Mouse (Mus musculus): Measurements from ENCODE around the gene Nptxr. TPM values are rescaled to one million over a fixed set of nuclear protein-coding genes. Genes with fewer than 3 reads are reported as not detected.

Nptxr gene
- polyA plus RNA-seq (2015; fragmentation: Nextera tagmentation; extraction: Ambion mirVana): 1.4 and 1.8 TPM in 2 replicates

DNA sequence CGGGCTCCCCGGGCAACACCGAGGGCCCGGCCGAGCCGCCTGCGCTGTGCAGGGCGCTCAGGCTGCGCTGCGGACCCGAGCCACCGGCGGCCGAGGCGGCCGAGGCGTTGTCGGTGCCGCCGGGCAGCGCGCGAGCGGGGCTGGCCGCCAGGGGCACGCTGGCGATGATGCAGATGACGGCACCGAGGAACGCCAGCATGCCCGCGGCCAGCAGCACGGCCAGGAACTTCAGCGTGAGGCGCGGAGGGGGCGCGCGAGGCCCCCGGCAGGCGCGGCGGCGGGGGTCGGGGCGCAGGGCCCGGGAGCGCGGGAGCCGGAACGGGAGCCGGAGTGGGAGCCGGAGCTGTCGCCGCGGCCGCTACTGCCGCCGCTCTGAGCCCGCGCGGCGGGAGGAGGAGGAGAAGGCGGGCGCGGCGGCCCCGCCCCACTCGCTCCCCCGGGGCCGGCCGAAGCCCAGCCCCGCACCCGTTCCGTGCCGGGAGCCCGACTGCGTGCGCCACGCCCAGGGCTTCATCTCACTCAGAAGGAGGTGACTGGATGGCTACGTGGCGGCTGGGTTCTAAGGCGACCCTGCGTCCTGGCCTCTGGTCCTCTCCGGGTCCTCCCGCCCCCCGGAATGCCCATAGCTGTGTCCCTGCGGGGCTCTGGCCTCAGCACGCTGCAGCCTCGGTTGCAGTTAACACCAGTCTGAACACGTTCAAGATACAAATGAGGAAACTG is at the start of gene Nptxr:
Nptxr (minus strand) TSS at position 415 of the 720 bp plus-strand sequence.

DNA sequence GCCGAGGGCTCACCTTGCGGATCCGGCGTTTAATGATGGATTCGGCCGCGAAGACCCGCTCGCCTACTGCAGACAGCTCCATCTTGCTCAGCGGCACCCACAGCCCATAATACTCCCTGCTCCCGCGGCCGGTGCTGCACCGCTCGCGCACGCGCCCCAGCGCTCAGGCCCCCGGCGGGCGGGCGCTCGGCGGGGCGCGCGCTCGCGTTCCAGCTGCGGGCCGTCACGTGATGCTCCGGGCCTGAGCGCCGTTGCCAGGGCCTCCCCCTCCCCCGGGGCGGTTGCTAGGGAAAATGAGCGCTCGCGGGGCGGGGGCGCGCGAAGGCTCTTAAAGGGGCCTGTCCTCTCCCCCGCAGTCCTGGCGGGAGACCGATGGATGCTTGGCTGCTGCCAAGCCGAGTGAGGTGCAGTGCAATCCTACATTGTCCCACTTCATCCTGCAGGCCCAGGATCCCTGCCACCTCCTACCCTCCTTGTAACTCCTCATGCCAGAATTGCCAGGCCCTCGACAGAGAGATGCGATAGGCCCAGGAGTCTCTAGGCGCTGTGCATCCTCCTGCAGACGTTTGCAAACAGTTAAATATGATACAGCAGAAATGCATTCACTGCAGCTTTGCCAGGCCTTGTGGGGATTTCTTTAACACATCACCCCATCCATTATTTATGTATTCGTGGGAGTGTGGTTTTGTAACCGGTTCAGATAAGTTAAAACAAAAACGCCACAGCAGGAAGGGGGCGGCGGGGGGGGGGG is 29.7 kb upstream of the Nptxr start, which contains the start of the genes Npcd and Cbx6:
Npcd (minus strand) TSS at position 108 of the 751 bp plus-strand sequence.
Cbx6 (minus strand) TSS at position 559 of the 751 bp plus-strand sequence.

DNA sequence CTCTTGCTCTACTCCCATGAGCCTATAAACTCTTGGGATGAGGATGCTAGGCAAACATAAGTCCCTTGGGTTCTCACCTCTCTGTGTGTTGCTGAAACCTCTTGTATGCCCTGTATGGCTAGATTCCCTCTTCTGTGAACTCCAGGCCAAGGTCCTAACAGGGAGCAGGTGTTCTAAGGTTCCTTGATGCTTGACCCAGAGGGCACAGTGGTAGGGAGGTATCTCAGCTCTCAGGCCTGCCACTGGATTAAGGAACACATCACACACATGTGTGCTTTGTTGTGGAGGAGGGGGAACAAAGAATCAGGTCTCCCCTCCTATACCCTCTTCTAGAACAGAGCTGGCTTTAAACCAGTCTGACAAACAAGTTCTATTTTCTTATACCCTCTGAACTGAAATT is 26.8 kb downstream of the Nptxr start, which contains the start of gene Dnal4:
Dnal4 (minus strand) TSS at position 101 of the 400 bp plus-strand sequence.

DNA sequence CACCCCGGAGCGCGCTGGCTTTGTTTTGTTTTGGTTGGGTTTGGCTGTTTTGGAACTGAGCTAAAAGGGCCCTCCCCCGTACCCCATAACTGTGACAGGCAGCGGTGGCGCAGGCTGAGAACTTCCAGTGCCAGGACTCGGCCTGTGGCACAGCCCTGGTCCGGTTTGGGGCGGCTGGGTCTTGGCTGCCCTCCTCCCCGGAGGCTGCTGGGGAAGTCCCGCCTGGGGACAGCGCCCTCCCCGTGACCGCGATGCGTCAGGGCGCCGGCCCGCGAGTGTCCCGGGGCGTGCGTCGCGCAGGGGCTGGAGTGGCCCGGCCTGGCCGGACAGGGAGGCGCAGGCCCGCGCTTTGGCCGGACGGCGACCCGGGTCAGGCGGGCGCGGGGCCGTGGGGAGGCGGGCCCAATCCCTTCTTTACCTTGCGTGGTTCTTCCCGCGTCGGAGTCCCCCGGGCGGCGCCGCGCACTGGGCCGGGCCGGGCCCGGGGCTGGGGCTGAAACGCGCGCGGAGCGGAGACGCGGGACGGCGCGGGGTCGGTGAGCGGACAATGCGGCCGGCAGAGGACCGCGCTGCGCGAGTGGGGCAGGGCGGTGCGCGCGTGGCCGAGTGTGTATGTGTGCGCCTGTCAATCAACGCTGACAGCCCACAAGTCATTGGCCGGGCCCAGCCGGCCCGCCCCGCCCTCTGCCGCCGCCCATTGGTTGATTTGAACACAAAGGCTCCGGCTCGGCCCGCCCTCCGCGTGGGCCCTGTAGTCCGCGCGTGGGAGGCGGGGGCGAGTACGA is 62.5 kb downstream of the Nptxr start, which contains the start of gene Sun2:
Sun2 (minus strand) TSS at position 616 of the 785 bp plus-strand sequence.

Other genes starting within 250 kb of the Nptxr start
- 0.76 and 0.85 TPM in 2 replicates for gene Dmc1, start 199.7 kb downstream of the Nptxr start, polyA plus RNA-seq (2015; fragmentation: Nextera tagmentation; extraction: Ambion mirVana)
- 0.19 and 0.40 TPM in 2 replicates for gene Fam227a, start 145.8 kb downstream of the Nptxr start, polyA plus RNA-seq (2015; fragmentation: Nextera tagmentation; extraction: Ambion mirVana)
- 26.4 and 30.0 TPM in 2 replicates for gene Cby1, start 145.6 kb downstream of the Nptxr start, polyA plus RNA-seq (2015; fragmentation: Nextera tagmentation; extraction: Ambion mirVana)
- 186 and 205 TPM in 2 replicates for gene Tomm22, start 133.9 kb downstream of the Nptxr start, polyA plus RNA-seq (2015; fragmentation: Nextera tagmentation; extraction: Ambion mirVana)
- gene Josd1, start 116.8 kb downstream of the Nptxr start, polyA plus RNA-seq (2015; fragmentation: Nextera tagmentation; extraction: Ambion mirVana): 11.3 TPM in 2 replicates
- 8.6 and 10.5 TPM in 2 replicates for gene Gtpbp1, start 113.9 kb downstream of the Nptxr start, polyA plus RNA-seq (2015; fragmentation: Nextera tagmentation; extraction: Ambion mirVana)
- gene Sun2, start 62.2 kb downstream of the Nptxr start, polyA plus RNA-seq (2015; fragmentation: Nextera tagmentation; extraction: Ambion mirVana): 4.6 and 5.8 TPM in 2 replicates
- gene Dnal4, start 26.9 kb downstream of the Nptxr start, polyA plus RNA-seq (2015; fragmentation: Nextera tagmentation; extraction: Ambion mirVana): 27.7 and 28.2 TPM in 2 replicates
- gene Npcd, start 29.5 kb upstream of the Nptxr start, polyA plus RNA-seq (2015; fragmentation: Nextera tagmentation; extraction: Ambion mirVana): 0.11 TPM in 1 of 2 replicates, not detected in the other
- 22.0 and 22.9 TPM in 2 replicates for gene Cbx6, start 29.9 kb upstream of the Nptxr start, polyA plus RNA-seq (2015; fragmentation: Nextera tagmentation; extraction: Ambion mirVana)
- 7.5 and 8.2 TPM in 2 replicates for gene Apobec3, start 86.9 kb upstream of the Nptxr start, polyA plus RNA-seq (2015; fragmentation: Nextera tagmentation; extraction: Ambion mirVana)
- gene Cbx7, start 166.4 kb upstream of the Nptxr start, polyA plus RNA-seq (2015; fragmentation: Nextera tagmentation; extraction: Ambion mirVana): 0.60 and 0.94 TPM in 2 replicates
- gene Pdgfb, start 210.2 kb upstream of the Nptxr start, polyA plus RNA-seq (2015; fragmentation: Nextera tagmentation; extraction: Ambion mirVana): 5.7 and 6.3 TPM in 2 replicates